Mouse (Mus musculus): ENCODE results near the gene Shb.

DNA sequence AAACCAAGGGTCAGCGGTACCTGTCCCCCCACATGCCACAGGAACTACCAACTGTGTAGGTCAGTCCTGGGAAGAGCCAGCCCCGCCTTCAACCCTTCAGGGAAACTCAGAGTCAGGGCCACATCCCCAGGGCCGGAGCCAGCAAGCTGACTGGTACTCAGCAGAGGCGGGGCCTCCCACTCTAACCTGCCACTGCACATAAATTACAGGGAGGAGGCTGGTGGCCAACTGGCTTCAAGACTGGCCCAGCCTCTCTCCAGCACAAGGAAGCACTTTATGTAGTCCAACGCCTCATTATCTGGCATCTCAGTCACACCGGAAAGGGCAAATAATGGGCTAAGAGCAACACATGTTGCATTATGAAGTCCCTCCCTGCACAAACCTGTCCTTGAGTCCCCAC lies 22.1 kb downstream of the Shb start:
- TF ChIP-seq CTCF (IDR thresholded peaks at IDR 0.05; ENCODE audit: insufficient read depth, low read depth, low read length) (no peak), POLR2A (IDR thresholded peaks at IDR 0.05; ENCODE audit: insufficient read depth, low read depth, low read length) (no peak)
